Mouse (Mus musculus): ENCODE measurements around the gene Tnrc6b.

The Tnrc6b gene

DNA sequence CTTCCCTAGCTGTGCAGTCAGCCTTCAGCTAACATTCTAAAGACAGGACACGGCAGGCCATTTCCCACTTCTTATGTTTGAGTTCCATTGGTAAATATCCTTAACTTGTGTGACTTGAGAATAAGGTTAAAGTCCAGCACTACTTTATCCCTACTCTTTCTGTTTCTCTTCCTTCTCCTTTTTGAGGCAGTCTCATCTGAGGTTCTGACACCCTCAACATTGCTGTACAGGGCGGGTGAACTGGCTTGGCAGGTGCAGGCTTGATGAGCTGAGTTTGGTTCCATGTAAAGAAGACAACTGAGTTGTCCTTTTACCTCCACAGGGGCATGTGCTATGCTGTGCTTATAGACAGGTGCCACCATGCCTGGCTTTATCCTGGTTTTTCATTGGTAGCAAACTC is 272.2 kb downstream of the Tnrc6b start:
- no peak for DNase-seq

DNA sequence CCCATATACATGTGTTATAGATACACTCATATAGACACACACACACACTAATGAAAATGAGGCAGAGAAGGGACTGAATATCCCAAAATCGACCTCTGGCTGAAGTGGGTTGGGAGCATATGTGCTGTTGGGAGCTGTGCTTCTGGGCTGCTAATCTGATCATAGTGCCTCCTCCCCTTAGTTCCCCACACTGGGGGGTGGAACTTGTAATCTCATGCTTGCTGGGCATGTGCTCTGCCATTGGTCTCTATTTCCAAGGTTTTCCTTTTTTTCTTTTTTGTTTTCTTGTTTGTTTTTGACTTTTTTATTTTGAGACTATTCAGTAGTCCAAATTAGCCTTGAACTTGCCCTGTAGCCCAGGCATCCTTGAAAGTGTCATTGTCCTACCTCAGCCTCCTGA is 277.2 kb downstream of the Tnrc6b start:
- DNase-seq = no peak

DNA sequence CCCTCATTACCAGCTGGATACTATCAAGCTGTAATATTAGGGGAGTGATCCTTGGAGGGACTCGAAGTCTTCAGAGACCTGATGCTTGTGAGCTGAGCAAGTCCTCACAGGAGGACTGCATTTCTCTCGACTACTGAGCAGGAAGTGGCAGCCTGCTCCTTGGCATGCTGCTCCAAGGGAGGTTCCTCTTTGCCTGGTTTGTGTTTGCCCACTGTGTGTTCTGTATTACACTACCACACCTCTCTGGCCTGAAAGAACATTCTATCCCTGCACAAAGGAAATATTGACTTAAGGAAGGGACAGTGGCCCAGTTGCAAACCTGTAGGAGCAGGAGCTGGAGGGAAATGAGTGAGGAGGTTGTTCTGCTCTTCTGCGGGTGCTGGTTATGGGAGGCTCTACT is 278.6 kb downstream of the Tnrc6b start:
- no peak for DNase-seq

Measured in kidney, postnatal 14 days (tissue).